Mouse (Mus musculus) stomach, embryonic 16.5 days (tissue): ENCODE data around the gene Chrna1. TPM values are rescaled to one million over a fixed set of nuclear protein-coding genes. Genes with fewer than 3 reads are reported as not detected.

Source experiments
- ATAC-seq: fragments of 200-750 bp; cut with Nextera tagmentation; 2 replicates; pipeline ENCODE4 v1.8.0; 2017; ENCODE audit warnings: moderate number of reproducible peaks, moderate TSS enrichment; ENCODE audit not compliant: insufficient read depth, low FRiP score
- H3K27ac ChIP-seq: fragments of 300-500 bp; sonication (generic); 2 replicates; pipeline ENCODE4 v1.5.1; 2014; ENCODE audit warnings: low read length
- H3K27me3 ChIP-seq: fragments of 300-500 bp; sonication (generic); 2 replicates; pipeline ENCODE4 v1.6.1; 2014; ENCODE audit warnings: low read length, control low read depth, mixed read lengths; ENCODE audit not compliant: control insufficient read depth, insufficient read depth
- H3K36me3 ChIP-seq: fragments of 300-500 bp; sonication (generic); 2 replicates; pipeline ENCODE4 v1.6.1; 2014; ENCODE audit warnings: low read length; ENCODE audit not compliant: control insufficient read depth, insufficient read depth
- H3K4me1 ChIP-seq: fragments of 300-500 bp; sonication (generic); 2 replicates; pipeline ENCODE4 v1.6.1; 2014; ENCODE audit warnings: low read length, control low read depth, mixed read lengths; ENCODE audit not compliant: control insufficient read depth, insufficient read depth
- H3K4me2 ChIP-seq: fragments of 300-500 bp; sonication (generic); 2 replicates; pipeline ENCODE4 v1.6.1; 2014; ENCODE audit warnings: low read depth, low read length, mixed read lengths
- H3K4me3 ChIP-seq: fragments of 300-500 bp; sonication (generic); replicated peaks from 2 replicates; pipeline ENCODE4 v1.5.1; 2014; ENCODE audit warnings: mild to moderate bottlenecking, low read length
- H3K9ac ChIP-seq: fragments of 300-500 bp; sonication (generic); 2 replicates; pipeline ENCODE4 v1.6.1; 2014; ENCODE audit warnings: low read length
- H3K9me3 ChIP-seq: fragments of 300-500 bp; sonication (generic); replicated peaks from 2 replicates; pipeline ENCODE4 v1.6.1; 2016; ENCODE audit warnings: low read length, control low read depth; ENCODE audit not compliant: control insufficient read depth
- WGBS: fragments of 180-500 bp; shearing (Covaris S2); extraction: QIAGEN DNeasy Blood & Tissue Kit; methylation state at CpG from one replicate; pipeline ENCODE4 v1.1.7; 2014; 5-methylcytosine and 5-hydroxymethylcytosine counted together
- polyA plus RNA-seq: library from polyadenylated mRNA; unstranded; fragments of >200 nt; fragmentation: Nextera tagmentation; extraction: Ambion mirVana; gene quantifications from 2 replicates; pipeline ENCODE4 v1.2.1, GENCODE M21; 2015

Chrna1 gene
- polyA plus RNA-seq, 1 experiment from 2014 or later, result 1.7 TPM

GRCm38 (mm10) chr2:73609067-73609723, 29.1 kb upstream of the Chrna1 start:
- H3K9me3 ChIP-seq, result no peaks in the 10 kb centered on the region
- peak; percentile 58; the same call in 1 of the 2 replicates for ATAC-seq
- no peaks in the 10 kb centered on the region for H3K36me3 ChIP-seq
- H3K4me3 ChIP-seq, result no peak overlapping the region
- no peaks in the 10 kb centered on the region for H3K27me3 ChIP-seq
- H3K27ac ChIP-seq, result no peak overlapping the region
- no peak overlapping the region for H3K9ac ChIP-seq
- WGBS, result 67% methylated on average over 5 of the region's 5 CpGs
- no peak overlapping the region for H3K4me2 ChIP-seq
- no peaks in the 10 kb centered on the region for H3K4me1 ChIP-seq

- Histone ChIP-seq H3K36me3 (no peaks in the 10 kb centered on the region), H3K27ac (no peak overlapping the region), H3K4me1 (no peaks in the 10 kb centered on the region), H3K4me3 (no peak overlapping the region), H3K4me2 (no peak overlapping the region), H3K9me3 (no peaks in the 10 kb centered on the region), H3K9ac (no peak overlapping the region), H3K27me3 (no peaks in the 10 kb centered on the region)
- no peak for ATAC-seq
- 68% methylated on average over 6 of the region's 6 CpGs for WGBS
These were observed 28.3 kb upstream of the Chrna1 start for GRCm38 (mm10) chr2:73608391-73608790.

- Histone ChIP-seq H3K4me2 (no peak overlapping the region), H3K36me3 (no peaks in the 10 kb centered on the region), H3K27ac (no peak overlapping the region), H3K27me3 (no peaks in the 10 kb centered on the region), H3K4me3 (no peak overlapping the region), H3K9ac (0 out of 2 replicates have a peak overlapping the region, but pooled peaks have one; percentile 14), H3K4me1 (no peaks in the 10 kb centered on the region), H3K9me3 (no peaks in the 10 kb centered on the region)
- 35% methylated on average over 4 of the region's 4 CpGs for WGBS
- ATAC-seq, result no peak
These were observed 27.5 kb upstream of the Chrna1 start for GRCm38 (mm10) chr2:73607609-73608008.

GRCm38 (mm10) chr2:73607146-73607545, 27.0 kb upstream of the Chrna1 start:
- 61% methylated on average over 2 of the region's 2 CpGs for WGBS
- H3K4me3 ChIP-seq, result no peak overlapping the region

GRCm38 (mm10) chr2:73606616-73607015, 26.5 kb upstream of the Chrna1 start:
- ATAC-seq, result no peak
- Histone ChIP-seq H3K4me2 (no peak overlapping the region), H3K4me3 (no peak overlapping the region), H3K4me1 (no peaks in the 10 kb centered on the region), H3K27ac (no peak overlapping the region), H3K27me3 (no peaks in the 10 kb centered on the region), H3K9ac (no peak overlapping the region), H3K9me3 (no peaks in the 10 kb centered on the region), H3K36me3 (no peaks in the 10 kb centered on the region)
- WGBS, result 93% methylated on average over 6 of the region's 6 CpGs

More at GRCm38 (mm10) chr2:73607146-73607545, 27.0 kb upstream of the Chrna1 start:
- no peak overlapping the region for H3K27ac ChIP-seq
- no peaks in the 10 kb centered on the region for H3K9me3 ChIP-seq
- no peak for ATAC-seq
- no peaks in the 10 kb centered on the region for H3K27me3 ChIP-seq
- no peaks in the 10 kb centered on the region for H3K36me3 ChIP-seq
- H3K4me2 ChIP-seq, result no peak overlapping the region
- no peaks in the 10 kb centered on the region for H3K4me1 ChIP-seq
- no peak overlapping the region for H3K9ac ChIP-seq

- H3K27me3 ChIP-seq, result no peaks in the 10 kb centered on the region
- H3K9me3 ChIP-seq, result no peaks in the 10 kb centered on the region
- WGBS, result 65% methylated on average over 8 of the region's 8 CpGs
- no peak overlapping the region for H3K4me3 ChIP-seq
- no peak overlapping the region for H3K4me2 ChIP-seq
- ATAC-seq, result no peak
- no peaks in the 10 kb centered on the region for H3K36me3 ChIP-seq
- no peaks in the 10 kb centered on the region for H3K4me1 ChIP-seq
- H3K27ac ChIP-seq, result no peak overlapping the region
- no peak overlapping the region for H3K9ac ChIP-seq
These were observed 24.9 kb upstream of the Chrna1 start for GRCm38 (mm10) chr2:73605077-73605476.

GRCm38 (mm10) chr2:73604579-73604978, 24.4 kb upstream of the Chrna1 start:
- ATAC-seq, result no peak

GRCm38 (mm10) chr2:73600650-73601049, 20.5 kb upstream of the Chrna1 start:
- 63% methylated on average over 2 of the region's 2 CpGs for WGBS
- H3K4me3 ChIP-seq, result no peak overlapping the region
- H3K4me2 ChIP-seq, result no peak overlapping the region
- no peak for ATAC-seq
- no peak overlapping the region for H3K27ac ChIP-seq
- no peak overlapping the region for H3K9ac ChIP-seq
- H3K36me3 ChIP-seq, result no peaks in the 10 kb centered on the region
- H3K4me1 ChIP-seq, result 0 out of 2 replicates have a peak, but pooled peaks cover 3% of the 10 kb centered on the region
- H3K9me3 ChIP-seq, result no peaks in the 10 kb centered on the region
- H3K27me3 ChIP-seq, result no peaks in the 10 kb centered on the region

More at GRCm38 (mm10) chr2:73604579-73604978, 24.4 kb upstream of the Chrna1 start:
- Histone ChIP-seq H3K4me2 (no peak overlapping the region), H3K36me3 (no peaks in the 10 kb centered on the region), H3K27me3 (no peaks in the 10 kb centered on the region), H3K4me3 (no peak overlapping the region), H3K9me3 (no peaks in the 10 kb centered on the region), H3K27ac (no peak overlapping the region), H3K4me1 (no peaks in the 10 kb centered on the region), H3K9ac (no peak overlapping the region)
- 85% methylated on average over 2 of the region's 2 CpGs for WGBS

- no peak for ATAC-seq
- Histone ChIP-seq H3K9me3 (no peaks in the 10 kb centered on the region), H3K4me2 (no peak overlapping the region), H3K27me3 (no peaks in the 10 kb centered on the region), H3K27ac (no peak overlapping the region), H3K9ac (no peak overlapping the region), H3K36me3 (no peaks in the 10 kb centered on the region), H3K4me1 (peaks cover 3% of the 10 kb centered on the region; the same call in 1 of the 2 replicates), H3K4me3 (no peak overlapping the region)
- 92% methylated on average over 11 of the region's 11 CpGs for WGBS
These were observed 17.6 kb upstream of the Chrna1 start for GRCm38 (mm10) chr2:73597772-73598171.
